Mouse (Mus musculus): ENCODE measurements around the gene Vti1a.

DNA sequence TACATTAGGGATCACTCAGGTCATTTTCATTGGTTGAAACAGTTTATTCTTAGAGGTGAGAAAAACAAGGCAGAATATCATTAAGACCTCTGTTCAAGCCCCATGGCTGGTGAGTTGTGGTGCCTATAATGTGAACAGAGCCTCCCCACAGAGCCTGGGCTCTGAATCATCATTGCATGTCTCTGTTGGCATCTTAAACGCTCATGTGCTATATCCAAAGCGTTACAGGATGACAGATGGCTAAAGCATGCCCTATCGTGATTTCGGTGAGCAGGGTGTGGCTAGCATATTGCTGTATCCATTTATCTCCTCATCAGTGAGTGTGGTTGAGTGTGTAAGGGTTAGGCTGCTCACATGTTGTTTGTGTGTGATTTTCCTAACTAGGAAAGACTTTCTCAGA, 11.4 kb downstream of the Vti1a start:
- TF ChIP-seq CTCF (IDR thresholded peaks at IDR 0.05; ENCODE audit: low read depth, low read length): no peak
- no peak for TF ChIP-seq POLR2AphosphoS5 (IDR thresholded peaks at IDR 0.05; ENCODE audit: insufficient replicate concordance, low read depth, low read length)
